Mouse (Mus musculus): ENCODE results near the gene Vps72. TPM values are rescaled to one million over a fixed set of nuclear protein-coding genes. Genes with fewer than 3 reads are reported as not detected.

Gene Vps72
- total RNA-seq, 2 experiments from 2014 or later: 13.4 to 48.7 TPM

DNA sequence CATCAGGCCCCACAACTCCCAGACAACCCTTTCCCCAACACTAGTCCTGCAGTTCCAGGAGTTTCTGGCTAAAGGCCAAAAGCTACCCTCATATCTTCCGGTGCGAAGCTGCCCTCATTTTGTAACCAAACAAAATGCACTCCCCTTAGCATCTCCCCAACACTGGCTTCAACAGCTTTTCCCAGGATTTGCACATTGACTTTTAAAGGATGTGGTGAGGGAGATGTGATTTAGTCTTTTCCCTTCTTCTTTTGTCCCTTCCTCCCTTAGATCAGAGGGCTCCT, 51.5 kb downstream of the Vps72 start:
- ATAC-seq (replicated peaks; ENCODE audit: low FRiP score, poor library complexity, severe bottlenecking): no peak

- ATAC-seq (replicated peaks; ENCODE audit: low FRiP score, poor library complexity, severe bottlenecking): no peak
Observed at GRCm38 (mm10) chr3:95163419-95164255, 52.8 kb downstream of the Vps72 start.

DNA sequence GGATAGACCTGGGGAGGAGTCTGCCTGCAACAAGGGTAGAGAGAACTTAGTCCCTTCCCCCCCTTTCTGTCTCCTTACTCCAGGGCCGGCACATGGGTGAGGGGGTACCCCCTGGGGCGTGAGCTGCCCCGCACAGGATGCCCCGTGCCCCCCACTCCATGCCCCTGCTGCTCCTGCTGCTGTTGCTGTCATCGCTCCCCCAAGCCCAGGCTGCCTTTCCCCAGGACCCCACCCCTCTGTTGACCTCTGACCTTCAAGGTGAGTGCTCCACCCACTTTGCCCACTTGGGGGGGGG, 53.4 kb downstream of the Vps72 start:
- no peak for ATAC-seq (replicated peaks; ENCODE audit: low FRiP score, poor library complexity, severe bottlenecking)

DNA sequence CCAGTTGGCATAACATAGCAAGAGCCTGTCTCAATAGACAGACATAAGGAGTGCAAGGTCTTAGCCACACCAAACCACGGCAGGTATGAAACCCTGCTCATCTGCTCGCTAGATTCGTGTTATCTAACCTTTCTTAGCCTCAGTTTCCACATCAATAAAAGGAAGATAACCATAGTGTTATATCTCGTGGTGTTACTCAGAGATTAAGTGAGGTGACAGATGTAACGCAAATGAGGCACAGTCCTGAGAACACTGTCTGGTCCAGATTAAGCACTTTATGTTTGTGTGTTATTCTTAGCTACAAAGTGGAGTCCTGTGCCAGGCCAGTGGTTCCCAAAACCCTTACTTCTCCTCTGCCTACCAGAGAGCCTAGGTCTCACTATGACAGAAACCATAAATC, 54.0 kb downstream of the Vps72 start:
- ATAC-seq (replicated peaks; ENCODE audit: low FRiP score, poor library complexity, severe bottlenecking): no peak

DNA sequence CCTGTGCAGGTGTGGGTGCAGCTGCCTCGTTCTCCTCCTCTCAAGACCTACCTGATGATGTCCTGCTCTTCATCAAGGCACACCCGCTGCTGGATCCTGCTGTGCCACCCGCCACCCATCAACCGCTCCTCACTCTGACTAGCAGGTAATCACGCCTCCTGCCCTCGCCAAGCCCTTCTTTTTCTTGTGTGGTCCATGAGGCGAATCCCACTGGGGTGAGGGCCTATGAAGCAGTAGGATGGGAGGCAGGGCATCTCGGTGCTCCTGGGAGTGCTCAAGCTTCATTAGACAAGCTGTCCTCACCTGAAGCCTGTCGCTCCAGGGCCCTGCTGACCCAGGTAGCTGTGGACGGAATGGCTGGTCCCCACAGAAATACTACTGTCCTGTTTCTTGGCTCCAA, 59.2 kb downstream of the Vps72 start:
- ATAC-seq (replicated peaks; ENCODE audit: low FRiP score, poor library complexity, severe bottlenecking): no peak

DNA sequence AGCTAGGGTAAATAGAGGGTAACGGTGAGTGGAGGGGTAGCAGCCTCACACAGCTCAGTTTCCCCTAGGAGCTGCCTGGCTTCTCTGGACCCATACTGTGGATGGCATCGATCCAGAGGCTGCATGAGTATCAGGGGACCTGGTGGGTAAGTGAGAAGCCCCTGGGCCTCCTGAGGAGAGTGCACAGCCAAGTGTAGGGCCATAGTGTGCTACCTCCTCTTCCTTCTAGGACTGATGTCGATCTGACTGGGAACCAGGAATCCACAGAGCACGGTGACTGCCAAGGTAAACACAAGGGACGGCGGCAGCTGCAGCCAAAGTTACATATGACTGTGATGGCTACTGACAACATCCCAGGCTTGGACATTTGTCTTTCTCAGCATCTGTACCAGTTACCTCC, 60.3 kb downstream of the Vps72 start:
- ATAC-seq (replicated peaks; ENCODE audit: low FRiP score, poor library complexity, severe bottlenecking): no peak

Other genes with a start within 250 kb of the Vps72 start
- 171 and 185 TPM in 2 replicates for gene Psmb4, start 224.1 kb upstream of the Vps72 start, total RNA-seq (2015; ENCODE audit: low replicate concordance)
- gene Psmb4, start 224.1 kb upstream of the Vps72 start, total RNA-seq (2017; ENCODE audit: low replicate concordance): 25.2 and 96.7 TPM in 2 replicates
- gene Selenbp1, start 178.0 kb upstream of the Vps72 start, total RNA-seq (2015; ENCODE audit: low replicate concordance): 31.7 and 38.1 TPM in 2 replicates
- gene Selenbp1, start 178.0 kb upstream of the Vps72 start, total RNA-seq (2017; ENCODE audit: low replicate concordance): 31.1 and 34.5 TPM in 2 replicates
- 4.3 and 6.7 TPM in 2 replicates for gene Rfx5, start 156.9 kb upstream of the Vps72 start, total RNA-seq (2015; ENCODE audit: low replicate concordance)
- gene Rfx5, start 156.9 kb upstream of the Vps72 start, total RNA-seq (2017; ENCODE audit: low replicate concordance): 1.4 and 2.3 TPM in 2 replicates
- 12.2 and 26.7 TPM in 2 replicates for gene Pi4kb, start 136.3 kb upstream of the Vps72 start, total RNA-seq (2015; ENCODE audit: low replicate concordance)
- 9.5 and 26.1 TPM in 2 replicates for gene Pi4kb, start 136.3 kb upstream of the Vps72 start, total RNA-seq (2017; ENCODE audit: low replicate concordance)
- 7.9 and 26.0 TPM in 2 replicates for gene Zfp687, start 95.6 kb upstream of the Vps72 start, total RNA-seq (2015; ENCODE audit: low replicate concordance)
- gene Zfp687, start 95.6 kb upstream of the Vps72 start, total RNA-seq (2017; ENCODE audit: low replicate concordance): 6.6 and 8.1 TPM in 2 replicates
- 79.6 and 112 TPM in 2 replicates for gene Psmd4, start 68.4 kb upstream of the Vps72 start, total RNA-seq (2015; ENCODE audit: low replicate concordance)
- 111 and 160 TPM in 2 replicates for gene Psmd4, start 68.4 kb upstream of the Vps72 start, total RNA-seq (2017; ENCODE audit: low replicate concordance)
- 17.3 and 26.4 TPM in 2 replicates for gene Pip5k1a, start 4.1 kb upstream of the Vps72 start, total RNA-seq (2015; ENCODE audit: low replicate concordance)
- gene Pip5k1a, start 4.1 kb upstream of the Vps72 start, total RNA-seq (2017; ENCODE audit: low replicate concordance): 32.2 and 74.3 TPM in 2 replicates
- not detected in 2 replicates for gene Tmod4, start 13.5 kb downstream of the Vps72 start, total RNA-seq (2015; ENCODE audit: low replicate concordance)
- gene Tmod4, start 13.5 kb downstream of the Vps72 start, total RNA-seq (2017; ENCODE audit: low replicate concordance): not detected in 2 replicates
- 35.0 and 41.1 TPM in 2 replicates for gene Scnm1, start 23.0 kb downstream of the Vps72 start, total RNA-seq (2015; ENCODE audit: low replicate concordance)
- 34.9 and 43.6 TPM in 2 replicates for gene Scnm1, start 23.0 kb downstream of the Vps72 start, total RNA-seq (2017; ENCODE audit: low replicate concordance)
- 4.6 and 8.3 TPM in 2 replicates for gene Lysmd1, start 23.1 kb downstream of the Vps72 start, total RNA-seq (2015; ENCODE audit: low replicate concordance)
- gene Lysmd1, start 23.1 kb downstream of the Vps72 start, total RNA-seq (2017; ENCODE audit: low replicate concordance): 7.0 and 8.1 TPM in 2 replicates
- gene Tnfaip8l2, start 31.3 kb downstream of the Vps72 start, total RNA-seq (2015; ENCODE audit: low replicate concordance): 7.5 and 18.0 TPM in 2 replicates
- gene Tnfaip8l2, start 31.3 kb downstream of the Vps72 start, total RNA-seq (2017; ENCODE audit: low replicate concordance): 4.4 and 8.6 TPM in 2 replicates
- gene Sema6c, start 49.4 kb downstream of the Vps72 start, total RNA-seq (2015; ENCODE audit: low replicate concordance): not detected in 2 replicates
- not detected in 2 replicates for gene Sema6c, start 49.4 kb downstream of the Vps72 start, total RNA-seq (2017; ENCODE audit: low replicate concordance)
- 98.9 and 104 TPM in 2 replicates for gene Gabpb2, start 106.9 kb downstream of the Vps72 start, total RNA-seq (2015; ENCODE audit: low replicate concordance)
- 157 and 160 TPM in 2 replicates for gene Gabpb2, start 106.9 kb downstream of the Vps72 start, total RNA-seq (2017; ENCODE audit: low replicate concordance)
- 30.3 and 31.9 TPM in 2 replicates for gene Cdc42se1, start 117.7 kb downstream of the Vps72 start, total RNA-seq (2015; ENCODE audit: low replicate concordance)
- 22.7 and 23.4 TPM in 2 replicates for gene Cdc42se1, start 117.7 kb downstream of the Vps72 start, total RNA-seq (2017; ENCODE audit: low replicate concordance)
- 1.8 TPM in 1 of 2 replicates, not detected in the other for gene Mllt11, start 121.1 kb downstream of the Vps72 start, total RNA-seq (2015; ENCODE audit: low replicate concordance)
- 0.64 and 1.2 TPM in 2 replicates for gene Mllt11, start 121.1 kb downstream of the Vps72 start, total RNA-seq (2017; ENCODE audit: low replicate concordance)
- gene Gm128, start 130.6 kb downstream of the Vps72 start, total RNA-seq (2015; ENCODE audit: low replicate concordance): not detected in 2 replicates
- not detected in 2 replicates for gene Gm128, start 130.6 kb downstream of the Vps72 start, total RNA-seq (2017; ENCODE audit: low replicate concordance)
- gene Bnipl, start 140.2 kb downstream of the Vps72 start, total RNA-seq (2015; ENCODE audit: low replicate concordance): not detected in 2 replicates
- gene Bnipl, start 140.2 kb downstream of the Vps72 start, total RNA-seq (2017; ENCODE audit: low replicate concordance): not detected in 2 replicates
- gene Mindy1, start 170.3 kb downstream of the Vps72 start, total RNA-seq (2015; ENCODE audit: low replicate concordance): 27.8 and 38.6 TPM in 2 replicates
- gene Mindy1, start 170.3 kb downstream of the Vps72 start, total RNA-seq (2017; ENCODE audit: low replicate concordance): 19.0 and 36.1 TPM in 2 replicates
- gene Prune1, start 171.1 kb downstream of the Vps72 start, total RNA-seq (2015; ENCODE audit: low replicate concordance): 5.9 and 7.6 TPM in 2 replicates
- gene Prune1, start 171.1 kb downstream of the Vps72 start, total RNA-seq (2017; ENCODE audit: low replicate concordance): 7.2 and 8.4 TPM in 2 replicates
- 0.84 and 1.1 TPM in 2 replicates for gene Anxa9, start 196.2 kb downstream of the Vps72 start, total RNA-seq (2015; ENCODE audit: low replicate concordance)
- gene Anxa9, start 196.2 kb downstream of the Vps72 start, total RNA-seq (2017; ENCODE audit: low replicate concordance): not detected in 2 replicates
- gene Cers2, start 203.8 kb downstream of the Vps72 start, total RNA-seq (2015; ENCODE audit: low replicate concordance): 72.1 and 81.3 TPM in 2 replicates
- gene Cers2, start 203.8 kb downstream of the Vps72 start, total RNA-seq (2017; ENCODE audit: low replicate concordance): 35.4 and 49.5 TPM in 2 replicates
- 7.1 and 7.2 TPM in 2 replicates for gene Setdb1, start 246.2 kb downstream of the Vps72 start, total RNA-seq (2015; ENCODE audit: low replicate concordance)
- gene Setdb1, start 246.2 kb downstream of the Vps72 start, total RNA-seq (2017; ENCODE audit: low replicate concordance): 7.4 and 18.1 TPM in 2 replicates